Mouse (Mus musculus): ENCODE data around the gene Il23a. TPM values are rescaled to one million over a fixed set of nuclear protein-coding genes. Genes with fewer than 3 reads are reported as not detected.
"Not testable (repeated sequence)": the region's sequence is repeated elsewhere in the genome, so short reads cannot be mapped to it uniquely, and the experiment has no call there.

Gene Il23a
- polyA plus RNA-seq, 1 experiment from 2014 or later, result 4.8 TPM

DNA sequence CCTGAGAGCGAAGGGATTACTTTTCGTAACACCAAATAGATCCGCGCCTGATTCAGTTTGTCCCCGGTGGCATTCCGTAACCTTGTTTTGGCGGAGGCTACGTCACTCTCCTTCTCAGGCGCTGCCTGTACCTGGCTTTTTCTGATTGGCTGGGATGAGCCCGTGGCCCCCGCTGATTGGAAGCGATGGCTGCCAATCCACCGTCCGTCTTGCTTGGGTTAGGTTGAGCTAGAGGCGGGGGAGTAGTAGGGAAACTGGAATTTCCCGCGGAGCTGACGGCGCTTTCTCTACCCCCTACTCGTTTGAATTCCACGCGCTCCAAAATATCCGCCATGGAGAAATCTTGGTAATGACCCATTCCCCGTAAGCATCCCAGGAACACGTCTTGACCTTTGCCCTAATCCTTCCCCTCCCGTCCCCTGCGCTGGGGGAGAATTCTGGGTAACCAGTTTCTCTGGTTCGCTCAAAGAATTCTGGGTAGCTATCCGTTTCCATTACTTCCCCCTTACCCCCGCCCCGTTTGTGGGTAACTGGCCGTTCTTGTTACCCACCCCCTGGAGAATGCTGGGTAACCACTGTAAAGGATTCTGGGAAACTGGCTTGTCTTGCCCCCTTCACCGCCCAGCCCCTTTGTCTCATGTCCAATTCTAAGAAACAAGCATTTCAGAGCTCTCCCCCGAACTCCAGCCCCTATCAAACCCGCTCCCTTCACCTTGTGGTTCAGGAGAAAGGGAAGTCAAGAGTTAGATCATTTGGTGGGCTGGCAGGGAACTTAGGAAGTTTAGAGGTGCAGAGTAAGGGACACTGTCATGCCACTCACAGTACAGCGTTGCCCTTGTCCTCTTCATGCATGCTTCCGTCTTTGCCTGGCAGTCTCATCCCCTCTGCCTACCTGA lies 4.8 kb upstream of the Il23a start, which contains the start of gene Pan2:
TSS of gene Pan2 (plus strand) at position 210 of the 896 bp plus-strand sequence.
- H3K4me3 ChIP-seq, result peak within 1 kb of the TSS; percentile 68
- H3K9ac ChIP-seq, result peak within 1 kb of the TSS; percentile 72
- peak within 1 kb of the TSS; percentile 97 for H3K27ac ChIP-seq
- no peaks in the 10 kb centered on the region for H3K9me3 ChIP-seq (replicated peaks)
- H3K27me3 ChIP-seq, result no peaks in the 10 kb centered on the region
- H3K36me3 ChIP-seq, result peaks cover under 1% of the 10 kb centered on the region; the same call in 1 of the 2 replicates
- peak; percentile 97 for ATAC-seq (replicated peaks; ENCODE audit: insufficient number of reproducible peaks, insufficient read depth, low FRiP score, low read depth)
- peaks cover 14% of the 10 kb centered on the region for H3K4me1 ChIP-seq (replicated peaks)
- peak within 1 kb of the TSS; percentile 79 for H3K4me2 ChIP-seq
- WGBS, result 1% methylated on average over 37 of the region's 37 CpGs

DNA sequence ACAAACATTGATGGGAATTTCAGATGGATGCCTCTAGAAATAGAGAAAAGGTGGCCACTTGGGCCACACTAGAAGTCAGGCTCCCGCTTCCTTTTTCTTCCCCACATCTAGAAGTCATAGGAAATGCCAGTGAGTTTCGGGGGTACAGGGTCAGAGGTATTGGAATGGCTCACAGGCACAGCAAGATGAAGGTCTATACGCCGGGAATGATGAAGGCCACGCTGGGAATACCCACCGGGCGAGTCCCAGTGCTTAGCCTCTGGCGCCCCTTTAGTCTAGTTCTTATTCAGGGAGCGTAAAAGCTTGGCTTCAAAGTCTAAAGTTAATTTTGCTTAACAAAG lies 4.2 kb upstream of the Il23a start:
- H3K4me2 ChIP-seq, result peak overlapping the region; percentile 79
- peaks cover 19% of the 10 kb centered on the region for H3K4me1 ChIP-seq (replicated peaks)
- WGBS, result under 1% methylated on average over 9 of the region's 9 CpGs
- no peak for ATAC-seq (replicated peaks; ENCODE audit: insufficient number of reproducible peaks, insufficient read depth, low FRiP score, low read depth)
- no peaks in the 10 kb centered on the region for H3K36me3 ChIP-seq
- no peaks in the 10 kb centered on the region for H3K9me3 ChIP-seq (replicated peaks)
- H3K27ac ChIP-seq, result peak overlapping the region; percentile 97
- H3K9ac ChIP-seq, result peak overlapping the region; percentile 68
- H3K4me3 ChIP-seq, result peak overlapping the region; percentile 68
- H3K27me3 ChIP-seq, result no peaks in the 10 kb centered on the region

DNA sequence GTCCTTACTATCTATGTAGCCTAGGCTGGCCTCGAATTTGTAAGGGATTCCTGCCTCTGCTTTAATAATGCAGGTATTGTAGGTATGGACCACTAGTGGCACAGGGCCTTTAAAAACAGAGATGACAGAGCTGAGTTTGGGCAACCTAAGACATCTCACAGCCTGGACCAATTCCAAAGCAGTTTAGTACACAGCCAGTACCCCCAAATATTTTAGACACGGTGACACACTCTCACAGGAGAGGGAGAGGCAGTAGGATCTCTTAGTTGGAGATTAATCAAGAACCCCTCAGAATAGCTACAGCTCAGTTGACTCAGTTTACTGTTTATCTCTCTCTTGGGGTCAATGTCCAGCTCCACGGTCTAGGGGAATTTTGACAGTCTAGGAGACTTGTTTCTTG lies 3.8 kb upstream of the Il23a start:
- H3K4me1 ChIP-seq (replicated peaks), result peaks cover 23% of the 10 kb centered on the region
- ATAC-seq (replicated peaks; ENCODE audit: insufficient number of reproducible peaks, insufficient read depth, low FRiP score, low read depth), result no peak
- H3K27ac ChIP-seq, result peak overlapping the region; percentile 97
- WGBS, result 31% methylated on average over 3 of the region's 3 CpGs
- H3K36me3 ChIP-seq, result no peaks in the 10 kb centered on the region
- H3K9me3 ChIP-seq (replicated peaks), result no peaks in the 10 kb centered on the region
- peak overlapping the region; percentile 68 for H3K9ac ChIP-seq
- no peaks in the 10 kb centered on the region for H3K27me3 ChIP-seq
- H3K4me2 ChIP-seq, result peak overlapping the region; percentile 79
- H3K4me3 ChIP-seq, result peak overlapping the region; percentile 68

DNA sequence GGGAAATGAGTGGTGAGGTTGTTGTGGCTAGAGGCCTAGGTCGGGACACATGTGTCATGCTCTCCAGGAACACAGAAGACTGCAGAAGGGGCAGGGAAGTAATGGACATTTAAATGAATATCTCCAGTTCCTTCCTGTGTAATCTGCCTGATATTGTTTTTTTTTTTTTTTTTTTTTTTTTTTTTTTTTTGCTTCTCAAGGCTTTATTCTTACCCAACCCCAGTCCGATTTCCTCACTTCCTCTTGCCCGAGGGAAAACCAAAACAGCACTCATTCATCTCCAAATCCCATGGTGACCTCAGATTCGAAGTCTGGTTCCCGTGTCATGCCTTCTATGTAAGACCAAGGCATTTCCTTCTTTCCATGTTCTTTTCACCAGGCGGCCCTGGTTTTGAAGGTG lies 309 bp downstream of the Il23a start:
- H3K4me3 ChIP-seq, result no peak overlapping the region
- no peak for ATAC-seq (replicated peaks; ENCODE audit: insufficient number of reproducible peaks, insufficient read depth, low FRiP score, low read depth)
- H3K4me2 ChIP-seq, result no peak overlapping the region
- H3K27ac ChIP-seq, result peak overlapping the region; percentile 79
- H3K4me1 ChIP-seq (replicated peaks), result peaks cover 26% of the 10 kb centered on the region
- WGBS, result 53% methylated on average over 6 of the region's 6 CpGs
- H3K36me3 ChIP-seq, result no peaks in the 10 kb centered on the region
- no peak overlapping the region for H3K9ac ChIP-seq
- no peaks in the 10 kb centered on the region for H3K27me3 ChIP-seq
- no peaks in the 10 kb centered on the region for H3K9me3 ChIP-seq (replicated peaks)

GRCm38 (mm10) chr10:128297622-128298021 lies 930 bp downstream of the Il23a start:
- H3K9me3 ChIP-seq (replicated peaks), result no peaks in the 10 kb centered on the region
- H3K27ac ChIP-seq, result peak overlapping the region; percentile 79
- no peaks in the 10 kb centered on the region for H3K27me3 ChIP-seq
- peak overlapping the region; percentile 29 for H3K4me3 ChIP-seq
- WGBS, result 50% methylated on average over 11 of the region's 11 CpGs
- peak; percentile 87 for ATAC-seq (replicated peaks; ENCODE audit: insufficient number of reproducible peaks, insufficient read depth, low FRiP score, low read depth)
- H3K9ac ChIP-seq, result no peak overlapping the region
- peak overlapping the region; percentile 45 for H3K4me2 ChIP-seq
- H3K4me1 ChIP-seq (replicated peaks), result peaks cover 25% of the 10 kb centered on the region
- no peaks in the 10 kb centered on the region; the same call in 1 of the 2 replicates for H3K36me3 ChIP-seq

DNA sequence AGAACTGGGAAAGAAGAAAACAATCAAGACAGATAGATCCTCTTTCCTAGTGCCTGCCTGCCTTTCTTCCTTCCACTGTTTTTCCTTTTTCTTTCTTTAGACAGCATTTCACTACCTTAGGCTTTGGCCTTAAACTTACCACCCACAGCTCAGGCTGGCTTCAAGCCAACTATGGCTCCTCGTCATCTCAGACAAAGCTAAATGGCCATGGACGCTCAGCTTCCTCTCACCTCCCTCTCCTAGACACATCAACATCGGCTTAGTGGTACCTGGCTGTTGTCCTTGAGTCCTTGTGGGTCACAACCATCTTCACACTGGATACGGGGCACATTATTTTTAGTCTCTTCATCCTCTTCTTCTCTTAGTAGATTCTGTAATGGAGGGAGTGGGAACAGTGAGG lies 1.3 kb downstream of the Il23a start:
- Histone ChIP-seq H3K4me3 (peak overlapping the region; percentile 29), H3K36me3 (peaks cover 3% of the 10 kb centered on the region), H3K9me3 (replicated peaks) (no peaks in the 10 kb centered on the region), H3K4me1 (replicated peaks) (peaks cover 21% of the 10 kb centered on the region), H3K27ac (peak overlapping the region; percentile 79), H3K9ac (0 out of 2 replicates have a peak overlapping the region, but pooled peaks have one; percentile 7), H3K27me3 (no peaks in the 10 kb centered on the region), H3K4me2 (peak overlapping the region; percentile 45)
- ATAC-seq (replicated peaks; ENCODE audit: insufficient number of reproducible peaks, insufficient read depth, low FRiP score, low read depth), result no peak
- 47% methylated on average over 4 of the region's 4 CpGs for WGBS

GRCm38 (mm10) chr10:128296370-128297090 lies 2.0 kb downstream of the Il23a start:
- whole genome bisulfite sequencing, result 67% methylated on average over 13 of the region's 13 CpGs
- Histone ChIP-seq H3K9me3 (replicated peaks) (no peaks in the 10 kb centered on the region), H3K4me3 (no peak overlapping the region), H3K27me3 (no peaks in the 10 kb centered on the region), H3K4me1 (replicated peaks) (peaks cover 20% of the 10 kb centered on the region), H3K4me2 (peak overlapping the region; percentile 45), H3K9ac (0 out of 2 replicates have a peak overlapping the region, but pooled peaks have one; percentile 7), H3K36me3 (peaks cover 10% of the 10 kb centered on the region), H3K27ac (peak overlapping the region; percentile 79)
- no peak for ATAC-seq (replicated peaks; ENCODE audit: insufficient number of reproducible peaks, insufficient read depth, low FRiP score, low read depth)

- not testable (repeated sequence) for H3K4me3 ChIP-seq; H3K27ac ChIP-seq; H3K9me3 ChIP-seq (replicated peaks); H3K9ac ChIP-seq; H3K27me3 ChIP-seq; ATAC-seq (replicated peaks; ENCODE audit: insufficient number of reproducible peaks, insufficient read depth, low FRiP score, low read depth); H3K4me1 ChIP-seq (replicated peaks); H3K4me2 ChIP-seq
- 73% methylated on average over 1 of the region's 1 CpGs for WGBS
- peaks cover 34% of the 10 kb centered on the region for H3K36me3 ChIP-seq
Measured at GRCm38 (mm10) chr10:128290594-128290993, 8.0 kb downstream of the Il23a start.

GRCm38 (mm10) chr10:128283604-128284579 lies 14.7 kb downstream of the Il23a start:
- Histone ChIP-seq H3K27ac (no peak overlapping the region), H3K36me3 (peaks cover 67% of the 10 kb centered on the region), H3K4me2 (no peak overlapping the region), H3K4me1 (replicated peaks) (no peaks in the 10 kb centered on the region), H3K4me3 (no peak overlapping the region), H3K27me3 (no peaks in the 10 kb centered on the region), H3K9ac (no peak overlapping the region), H3K9me3 (replicated peaks) (no peaks in the 10 kb centered on the region)
- 65% methylated on average over 31 of the region's 31 CpGs for WGBS
- no peak for ATAC-seq (replicated peaks; ENCODE audit: insufficient number of reproducible peaks, insufficient read depth, low FRiP score, low read depth)

- ATAC-seq (replicated peaks; ENCODE audit: insufficient number of reproducible peaks, insufficient read depth, low FRiP score, low read depth), result no peak
- H3K27ac ChIP-seq, result no peak overlapping the region
- H3K27me3 ChIP-seq, result no peaks in the 10 kb centered on the region
- no peaks in the 10 kb centered on the region for H3K9me3 ChIP-seq (replicated peaks)
- H3K4me2 ChIP-seq, result no peak overlapping the region
- no peak overlapping the region for H3K9ac ChIP-seq
- no peak overlapping the region for H3K4me3 ChIP-seq
- 85% methylated on average over 20 of the region's 20 CpGs for WGBS
- H3K4me1 ChIP-seq (replicated peaks), result no peaks in the 10 kb centered on the region
- H3K36me3 ChIP-seq, result peaks cover 65% of the 10 kb centered on the region
Measured at GRCm38 (mm10) chr10:128282886-128283450, 15.6 kb downstream of the Il23a start.
